Mouse (Mus musculus) heart, postnatal 0 days (tissue): Measurements from ENCODE around the gene Olfr1058.

ENCODE experiments used
- CTCF ChIP-seq: IDR thresholded peaks from 2 replicates; pipeline ENCODE4 v1.5.1; 2016; ENCODE audit warnings: antibody characterized with exemption, control low read depth, low read depth
- EP300 ChIP-seq: IDR thresholded peaks from 2 replicates; pipeline ENCODE4 v1.6.1; 2016; ENCODE audit warnings: antibody characterized with exemption, low read depth

DNA sequence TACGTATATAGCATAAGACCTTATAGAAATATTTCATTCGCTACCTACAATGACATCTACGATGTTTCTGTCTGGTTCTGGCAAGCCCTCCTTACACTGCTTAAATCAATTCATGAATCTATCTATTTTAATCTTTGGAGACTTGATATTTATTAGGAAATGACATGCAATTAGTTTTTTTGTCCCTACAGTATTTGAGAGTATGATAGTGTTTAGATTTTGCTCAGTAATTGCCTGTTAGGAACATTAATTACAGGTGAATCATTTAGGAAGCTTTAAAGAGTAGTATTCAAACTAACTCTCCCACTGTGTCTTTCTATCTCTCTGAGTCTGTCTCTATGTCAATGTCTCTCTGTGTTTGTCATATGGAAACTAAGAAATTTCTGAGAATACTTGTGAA lies 53.0 kb downstream of the Olfr1058 start, which contains the start of gene Olfr1054:
- TF ChIP-seq CTCF (no peak), EP300 (no peak)
